Mouse (Mus musculus) fibroblast of lung, adult 2 months (primary cell): ENCODE measurements around the gene Pcsk6.
"Not testable (repeated sequence)": the region's sequence is repeated elsewhere in the genome, so short reads cannot be mapped to it uniquely, and the experiment has no call there.

Source experiments
- DNase-seq: peaks from one replicate; pipeline ENCODE4 v3.0.0-alpha.2; 2011; ENCODE audit warnings: low read depth

The Pcsk6 gene

GRCm38 (mm10) chr7:65861591-65862472 lies at the start of gene Pcsk6:
Gene Pcsk6 (plus strand): TSS chr7:65861734.
- no peak for DNase-seq

GRCm38 (mm10) chr7:65813611-65814212 lies 47.8 kb upstream of the Pcsk6 start:
- no peak for DNase-seq

GRCm38 (mm10) chr7:65817564-65817963 lies 44.0 kb upstream of the Pcsk6 start:
- DNase-seq, result no peak

- DNase-seq, result no peak
These were observed 41.1 kb upstream of the Pcsk6 start for GRCm38 (mm10) chr7:65820391-65820790.

GRCm38 (mm10) chr7:65821901-65822300 lies 39.6 kb upstream of the Pcsk6 start:
- DNase-seq, result not testable (repeated sequence)

GRCm38 (mm10) chr7:65822506-65823119 lies 38.9 kb upstream of the Pcsk6 start:
- no peak for DNase-seq

GRCm38 (mm10) chr7:65839756-65840155 lies 21.8 kb upstream of the Pcsk6 start:
- no peak for DNase-seq

GRCm38 (mm10) chr7:65843210-65843609 lies 18.3 kb upstream of the Pcsk6 start:
- no peak for DNase-seq

GRCm38 (mm10) chr7:65860981-65861380 lies 553 bp upstream of the Pcsk6 start:
- DNase-seq, result no peak

- no peak for DNase-seq
These were observed 1.1 kb downstream of the Pcsk6 start for GRCm38 (mm10) chr7:65862473-65863176.

- DNase-seq, result no peak
These were observed 7.6 kb downstream of the Pcsk6 start for GRCm38 (mm10) chr7:65869173-65869572.

- no peak for DNase-seq
These were observed 8.3 kb downstream of the Pcsk6 start for GRCm38 (mm10) chr7:65869794-65870193.

GRCm38 (mm10) chr7:65870227-65870626 lies 8.7 kb downstream of the Pcsk6 start:
- DNase-seq, result no peak

- DNase-seq, result no peak
These were observed 9.5 kb downstream of the Pcsk6 start for GRCm38 (mm10) chr7:65870928-65871580.

GRCm38 (mm10) chr7:65871851-65872250 lies 10.3 kb downstream of the Pcsk6 start:
- DNase-seq, result no peak

GRCm38 (mm10) chr7:65873176-65873845 lies 11.8 kb downstream of the Pcsk6 start:
- no peak for DNase-seq

- no peak for DNase-seq
These were observed 12.4 kb downstream of the Pcsk6 start for GRCm38 (mm10) chr7:65873902-65874301.

GRCm38 (mm10) chr7:65876596-65876995 lies 15.1 kb downstream of the Pcsk6 start:
- DNase-seq, result no peak

- DNase-seq, result no peak
These were observed 16.7 kb downstream of the Pcsk6 start for GRCm38 (mm10) chr7:65878234-65878633.

- DNase-seq, result no peak
These were observed 17.8 kb downstream of the Pcsk6 start for GRCm38 (mm10) chr7:65879330-65879729.

GRCm38 (mm10) chr7:65880666-65881289 lies 19.2 kb downstream of the Pcsk6 start:
- DNase-seq, result no peak
